Mouse (Mus musculus): ENCODE measurements around the gene Tns1. TPM values are rescaled to one million over a fixed set of nuclear protein-coding genes. Genes with fewer than 3 reads are reported as not detected.

Gene Tns1
- total and polyA plus RNA-seq, 3 experiments: 0.40 to 3.6 (median 0.89) TPM

GRCm38 (mm10) chr1:73952598-73952997, 171.7 kb downstream of the Tns1 start:
- no peak overlapping the region for H3K4me2 ChIP-seq (ENCODE audit: insufficient read depth, low read depth, poor library complexity, severe bottlenecking)
- no peaks in the 10 kb centered on the region for H3K79me2 ChIP-seq (replicated peaks; ENCODE audit: control insufficient read depth, extremely low read depth, insufficient read depth, poor library complexity, severe bottlenecking)
- no peak for TF ChIP-seq KAT2A (IDR thresholded peaks at IDR 0.05; ENCODE audit: insufficient replicate concordance, low read length)
- no peak for TF ChIP-seq ZKSCAN1 (IDR thresholded peaks at IDR 0.05; ENCODE audit: borderline replicate concordance, low read depth, low read length)
- no peak for TF ChIP-seq MAX (IDR thresholded peaks at IDR 0.05; ENCODE audit: low read length)
- H3K27me3 ChIP-seq (replicated peaks): no peaks in the 10 kb centered on the region
- H3K9me3 ChIP-seq (replicated peaks; ENCODE audit: low read length): no peaks in the 10 kb centered on the region
- H3K36me3 ChIP-seq (replicated peaks in 1 of 2; ENCODE audit: control insufficient read depth in 1 of 2, insufficient read depth in 1 of 2, low read length in 1 of 2): peaks cover 0 to 4% of the 10 kb centered on the region in 2 experiments
- in situ Hi-C loops (cut with MboI; ENCODE audit: low pct_ligation_motif_present, low pct_unique_long_range_greater_than_20kb, low sequenced_read_pairs): no loop called here
- dilution Hi-C loops (cut with MboI; ENCODE audit: extremely low pct_ligation_motif_present, extremely low pct_unique_long_range_greater_than_20kb, low sequenced_read_pairs): no loop called here
- no peak for DNase-seq (ENCODE audit: extremely low read depth)
- no peak overlapping the region for H3K9ac ChIP-seq (ENCODE audit: insufficient read depth, low read depth)
- H3K27ac ChIP-seq (ENCODE audit: insufficient read depth, low read depth): no peak overlapping the region
- H3K4me1 ChIP-seq (ENCODE audit: control insufficient read depth in 1 of 2, insufficient read depth in 2 of 2): peaks cover 3 to 35% of the 10 kb centered on the region in 2 experiments; a peak in 2 of 4 replicates
- no peak overlapping the region for H3K4me3 ChIP-seq (replicated peaks in 1 of 3; ENCODE audit: low read depth in 2 of 3, low read length in 2 of 3, poor library complexity in 1 of 3)

GRCm38 (mm10) chr1:73951178-73951577, 173.1 kb downstream of the Tns1 start:
- Histone ChIP-seq H3K79me2 (replicated peaks; ENCODE audit: control insufficient read depth, extremely low read depth, insufficient read depth, poor library complexity, severe bottlenecking) (no peaks in the 10 kb centered on the region), H3K4me3 (replicated peaks in 1 of 3; ENCODE audit: low read depth in 2 of 3, low read length in 2 of 3, poor library complexity in 1 of 3) (no peak overlapping the region), H3K9ac (ENCODE audit: insufficient read depth, low read depth) (no peak overlapping the region), H3K27ac (ENCODE audit: insufficient read depth, low read depth) (no peak overlapping the region), H3K9me3 (replicated peaks; ENCODE audit: low read length) (no peaks in the 10 kb centered on the region), H3K36me3 (replicated peaks in 1 of 2; ENCODE audit: control insufficient read depth in 1 of 2, insufficient read depth in 1 of 2, low read length in 1 of 2) (peaks cover 0 to 4% of the 10 kb centered on the region in 2 experiments), H3K27me3 (replicated peaks) (no peaks in the 10 kb centered on the region), H3K4me1 (ENCODE audit: control insufficient read depth in 1 of 2, insufficient read depth in 2 of 2) (peaks cover 3 to 25% of the 10 kb centered on the region in 2 experiments; a peak in 2 of 4 replicates), H3K4me2 (ENCODE audit: insufficient read depth, low read depth, poor library complexity, severe bottlenecking) (no peak overlapping the region)
- no peak for TF ChIP-seq ETS1 (conservative IDR thresholded peaks at IDR 0.05; ENCODE audit: low read depth, low read length)
- no peak for TF ChIP-seq TBP (conservative IDR thresholded peaks at IDR 0.05; ENCODE audit: low read depth, low read length)
- no peak for TF ChIP-seq ZNF384 (IDR thresholded peaks at IDR 0.05; ENCODE audit: low read depth, low read length)
- TF ChIP-seq POLR2AphosphoS2 (IDR thresholded peaks at IDR 0.05; ENCODE audit: low read depth, low read length): no peak
- TF ChIP-seq POLR2A (IDR thresholded peaks at IDR 0.05; ENCODE audit: low read depth, low read length): no peak
- in situ Hi-C loops (cut with MboI; ENCODE audit: low pct_ligation_motif_present, low pct_unique_long_range_greater_than_20kb, low sequenced_read_pairs) (no loop called here), dilution Hi-C loops (cut with MboI; ENCODE audit: extremely low pct_ligation_motif_present, extremely low pct_unique_long_range_greater_than_20kb, low sequenced_read_pairs) (no loop called here)
- no peak for DNase-seq (ENCODE audit: extremely low read depth)

- Histone ChIP-seq H3K9me3 (replicated peaks; ENCODE audit: low read length) (no peaks in the 10 kb centered on the region), H3K27ac (ENCODE audit: insufficient read depth, low read depth) (no peak overlapping the region), H3K4me2 (ENCODE audit: insufficient read depth, low read depth, poor library complexity, severe bottlenecking) (no peak overlapping the region), H3K4me3 (replicated peaks in 1 of 3; ENCODE audit: low read depth in 2 of 3, low read length in 2 of 3, poor library complexity in 1 of 3) (no peak overlapping the region), H3K4me1 (ENCODE audit: control insufficient read depth in 1 of 2, insufficient read depth in 2 of 2) (peaks cover 0 to 8% of the 10 kb centered on the region in 2 experiments; a peak in 1 of 4 replicates), H3K27me3 (replicated peaks) (no peaks in the 10 kb centered on the region), H3K9ac (ENCODE audit: insufficient read depth, low read depth) (no peak overlapping the region), H3K36me3 (replicated peaks in 1 of 2; ENCODE audit: control insufficient read depth in 1 of 2, insufficient read depth in 1 of 2, low read length in 1 of 2) (peaks cover 0 to 4% of the 10 kb centered on the region in 2 experiments), H3K79me2 (replicated peaks; ENCODE audit: control insufficient read depth, extremely low read depth, insufficient read depth, poor library complexity, severe bottlenecking) (no peaks in the 10 kb centered on the region)
- TF ChIP-seq TBP (conservative IDR thresholded peaks at IDR 0.05; ENCODE audit: low read depth, low read length): no peak
- TF ChIP-seq BHLHE40 (IDR thresholded peaks at IDR 0.05; ENCODE audit: low read depth, low read length): no peak
- no peak for TF ChIP-seq PAX5 (IDR thresholded peaks at IDR 0.05; ENCODE audit: low read length)
- no peak for TF ChIP-seq TCF12 (IDR thresholded peaks at IDR 0.05; ENCODE audit: low read depth, low read length)
- TF ChIP-seq POLR2A (IDR thresholded peaks at IDR 0.05; ENCODE audit: low read depth, low read length): no peak
- TF ChIP-seq ELF1 (IDR thresholded peaks at IDR 0.05; ENCODE audit: low read depth, low read length): no peak
- TF ChIP-seq CHD2 (IDR thresholded peaks at IDR 0.05; ENCODE audit: low read length): no peak
- no peak for TF ChIP-seq MYC (IDR thresholded peaks at IDR 0.05; ENCODE audit: low read depth, low read length)
- no peak for TF ChIP-seq ZMIZ1 (IDR thresholded peaks at IDR 0.05; ENCODE audit: low read depth, low read length)
- TF ChIP-seq JUN (IDR thresholded peaks at IDR 0.05; ENCODE audit: insufficient read depth, low read depth, low read length): no peak
- no peak for TF ChIP-seq MEF2A (IDR thresholded peaks at IDR 0.05; ENCODE audit: borderline replicate concordance, low read depth, low read length)
- no peak for TF ChIP-seq USF2 (conservative IDR thresholded peaks at IDR 0.05; ENCODE audit: low read depth, low read length)
- no peak for TF ChIP-seq EP300 (IDR thresholded peaks at IDR 0.05; ENCODE audit: low read length)
- TF ChIP-seq JUND (conservative IDR thresholded peaks at IDR 0.05; ENCODE audit: low read depth, low read length): no peak
- TF ChIP-seq SMC3 (IDR thresholded peaks at IDR 0.05; ENCODE audit: low read depth, low read length): no peak
- in situ Hi-C loops (cut with MboI; ENCODE audit: low pct_ligation_motif_present, low pct_unique_long_range_greater_than_20kb, low sequenced_read_pairs): no loop called here
- no peak for DNase-seq (ENCODE audit: extremely low read depth)
- dilution Hi-C loops (cut with MboI; ENCODE audit: extremely low pct_ligation_motif_present, extremely low pct_unique_long_range_greater_than_20kb, low sequenced_read_pairs): no loop called here
Observed at GRCm38 (mm10) chr1:73948757-73949156, 175.5 kb downstream of the Tns1 start.

Data from CH12.LX (cell line).